Mouse (Mus musculus): ENCODE data around the gene Pknox2.

The Pknox2 gene

DNA sequence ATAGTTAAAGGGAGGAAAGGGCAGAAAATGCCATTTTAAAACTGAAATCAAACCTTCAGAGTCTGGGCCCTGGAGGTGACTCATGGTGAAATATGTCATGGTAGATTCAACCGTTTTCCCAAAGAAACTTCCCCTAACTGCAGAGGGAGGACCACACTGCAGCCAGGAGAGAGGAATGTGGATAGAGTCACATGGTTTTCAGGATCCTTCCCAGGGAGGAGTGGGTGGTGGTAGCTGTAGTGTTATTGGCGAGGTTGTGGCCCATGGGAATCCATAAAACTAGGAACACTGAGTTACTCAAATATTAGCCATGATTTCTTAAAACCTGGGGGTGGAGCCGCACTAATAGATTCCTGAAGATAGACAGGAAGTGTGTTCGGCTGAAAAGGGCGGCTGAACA lies 99.7 kb downstream of the Pknox2 start:
- DNase-seq (ENCODE audit: low read depth) = no peak

DNA sequence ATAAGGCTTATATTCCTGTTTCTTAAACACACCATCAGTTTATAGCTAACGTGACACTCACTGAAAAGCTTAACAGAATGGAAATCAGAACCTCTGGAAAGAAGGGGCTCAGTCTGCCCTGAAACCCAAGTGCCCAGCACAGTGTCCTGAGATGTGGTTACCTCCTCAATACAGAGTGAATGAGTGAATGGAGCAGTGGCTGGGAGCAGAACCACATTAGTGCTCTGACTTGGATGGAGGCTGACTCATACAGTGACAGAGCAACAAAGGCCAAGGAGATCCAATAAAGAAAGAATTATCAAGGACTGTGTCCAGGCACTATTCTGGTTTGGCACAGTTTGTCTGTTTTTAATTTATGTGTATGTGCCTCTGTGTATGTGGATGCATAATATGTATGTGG lies 101.3 kb downstream of the Pknox2 start:
- DNase-seq (ENCODE audit: low read depth) = no peak

DNA sequence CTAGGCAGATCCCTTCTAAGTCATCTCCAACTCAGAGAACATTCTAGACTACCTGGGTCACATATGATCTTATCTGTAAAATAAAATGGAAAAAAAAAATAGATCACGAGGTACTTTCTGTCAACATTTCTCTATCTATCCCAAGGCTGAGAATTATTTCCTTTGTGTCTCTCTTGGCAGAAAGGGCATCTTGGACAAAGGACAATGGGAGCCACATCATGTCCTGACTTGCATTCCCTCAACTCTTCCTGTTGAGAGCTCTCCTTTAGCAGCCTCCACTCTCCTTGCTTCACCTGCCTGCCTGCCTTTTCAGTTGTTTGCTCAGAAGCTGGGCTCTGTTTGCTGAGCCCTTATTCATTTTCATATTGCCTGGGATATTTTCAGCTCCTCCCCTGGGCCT lies 103.0 kb downstream of the Pknox2 start:
- DNase-seq (ENCODE audit: low read depth) = no peak

DNA sequence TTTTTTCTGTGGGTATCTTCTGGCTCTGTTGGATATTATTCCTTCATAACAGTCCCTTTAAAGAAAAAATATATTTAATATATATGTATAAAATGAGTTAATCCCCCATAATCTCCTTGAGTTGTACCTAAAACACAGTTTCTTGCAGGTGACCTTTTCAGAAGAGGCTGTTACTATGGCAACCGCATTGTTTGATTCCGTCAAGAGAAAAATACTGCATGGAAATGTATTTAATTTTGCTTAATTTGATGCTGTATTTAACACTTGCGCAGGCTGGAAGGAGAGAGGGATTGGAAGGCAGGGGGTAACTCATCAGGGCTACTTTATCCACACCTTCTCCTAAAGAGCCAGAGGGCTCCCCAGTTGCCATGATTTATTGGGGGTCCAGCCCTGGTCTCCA lies 108.3 kb downstream of the Pknox2 start:
- DNase-seq (ENCODE audit: low read depth) = no peak

DNA sequence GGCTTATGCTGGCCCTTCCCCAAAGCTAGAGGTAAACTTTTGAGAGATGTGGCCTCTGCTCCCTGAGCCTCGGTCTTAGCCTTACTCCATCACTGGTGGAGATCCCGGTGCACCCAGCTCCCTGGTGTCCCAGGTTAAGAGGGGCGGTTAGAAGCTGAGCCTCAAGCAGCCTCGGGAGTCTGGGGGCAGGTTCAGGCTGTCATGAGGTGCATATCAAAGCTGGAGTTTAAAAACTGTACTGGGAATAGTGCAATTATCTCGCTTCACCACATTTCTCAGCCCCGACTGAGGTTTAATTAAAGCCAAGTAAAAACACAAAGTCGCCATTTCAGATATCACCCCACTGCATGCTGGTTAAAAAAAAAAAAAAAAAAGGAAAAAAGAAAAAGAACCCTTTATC lies 108.8 kb downstream of the Pknox2 start:
- no peak for DNase-seq (ENCODE audit: low read depth)

DNA sequence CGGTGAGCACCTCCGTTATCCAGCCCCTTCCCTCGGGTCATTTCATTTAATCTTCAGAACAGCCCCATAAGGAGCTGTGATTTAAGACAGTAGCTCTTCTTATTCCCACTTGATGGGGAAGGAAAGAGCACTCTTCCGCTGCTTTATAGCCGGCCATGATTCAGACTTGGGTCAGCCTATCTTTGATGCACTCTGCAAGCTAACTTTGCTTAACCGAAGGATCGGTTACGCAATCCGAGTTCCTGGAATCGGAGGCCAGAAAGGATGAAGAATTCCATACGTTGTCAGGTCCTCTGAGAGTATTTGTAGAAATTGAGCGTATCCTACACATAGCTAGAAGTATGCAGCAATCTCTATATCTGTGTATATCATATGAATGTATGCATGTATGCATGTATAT lies 109.8 kb downstream of the Pknox2 start:
- no peak for DNase-seq (ENCODE audit: low read depth)

DNA sequence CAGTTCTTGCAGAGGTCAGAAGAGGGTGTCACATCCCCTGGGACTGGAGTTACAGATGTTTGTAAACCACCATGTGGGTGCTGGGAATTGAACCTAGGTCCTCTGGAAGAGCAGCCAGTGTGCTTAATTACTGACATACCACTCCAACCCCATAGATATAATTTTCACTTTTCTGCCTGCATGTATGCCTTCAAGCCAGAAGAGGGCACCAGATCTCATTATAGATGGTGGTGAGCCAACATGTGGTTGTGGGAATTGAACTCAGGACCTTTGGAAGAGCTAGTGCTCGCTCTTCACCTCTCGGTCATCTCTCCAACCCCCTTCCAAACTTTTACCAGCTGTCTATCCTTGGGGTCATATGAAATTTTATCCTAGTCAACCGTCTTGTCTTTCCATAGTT lies 112.0 kb downstream of the Pknox2 start:
- no peak for DNase-seq (ENCODE audit: low read depth)

DNA sequence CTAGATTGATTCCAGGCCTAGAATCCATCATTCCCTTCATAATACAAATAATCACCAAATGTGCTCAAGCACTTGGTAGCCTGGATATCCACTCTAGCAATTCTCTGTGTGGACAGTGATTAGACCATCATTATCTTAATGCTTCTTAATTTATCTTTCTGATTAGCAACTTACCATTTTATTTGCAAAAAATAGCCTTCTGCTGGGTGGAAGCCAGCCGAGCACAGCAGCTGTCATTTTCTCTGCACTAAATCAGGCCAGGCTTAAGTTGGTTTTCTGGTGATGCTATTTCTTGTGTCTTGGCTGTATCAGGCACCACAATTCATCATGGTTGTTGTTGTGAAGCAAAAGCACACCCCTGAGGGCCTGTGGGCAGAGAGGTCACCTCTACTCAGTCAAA lies 112.9 kb downstream of the Pknox2 start:
- no peak for DNase-seq (ENCODE audit: low read depth)

DNA sequence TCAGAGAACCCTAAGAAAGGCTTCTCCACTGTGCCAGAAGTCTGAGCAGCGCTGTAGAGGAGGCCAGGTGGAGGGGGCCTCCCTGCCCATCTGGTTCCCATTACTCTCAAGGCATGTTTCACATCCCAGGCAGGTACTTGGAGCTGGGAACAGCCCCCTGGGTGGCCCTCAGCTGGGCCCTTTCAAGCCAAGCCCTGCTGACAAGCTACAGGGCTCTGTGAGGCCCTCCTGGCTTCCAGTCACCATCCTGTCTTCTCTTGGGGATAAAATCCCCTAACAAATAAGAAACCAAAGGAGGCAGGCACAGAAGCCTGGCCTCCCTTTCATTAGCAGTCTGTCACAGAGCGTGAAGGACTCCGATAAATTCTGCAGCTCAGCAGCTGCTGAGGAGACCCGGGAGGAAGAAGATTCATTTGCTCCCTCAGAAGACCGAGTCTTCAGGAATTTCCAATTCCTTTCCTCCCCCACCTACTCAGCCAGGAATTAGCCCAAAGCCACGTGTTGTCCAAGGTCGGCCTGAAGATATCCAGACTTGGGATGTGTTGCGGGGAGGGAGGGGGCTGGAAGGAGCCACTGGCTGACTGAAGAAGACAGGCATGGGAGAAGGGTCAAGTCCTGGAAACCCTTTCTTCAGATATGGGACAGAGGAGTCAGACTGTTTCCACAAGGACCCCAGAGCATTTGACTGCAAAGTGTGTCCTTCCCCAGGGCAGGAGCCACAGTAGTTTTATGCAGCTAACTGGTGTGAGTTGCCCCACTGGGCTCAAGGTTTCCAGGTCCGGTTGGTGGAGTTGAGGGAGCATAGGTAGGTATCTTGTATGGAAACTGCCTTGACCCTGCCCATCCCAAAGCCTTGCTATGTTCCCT lies 116.6 kb downstream of the Pknox2 start:
- no peak for DNase-seq (ENCODE audit: low read depth)

DNA sequence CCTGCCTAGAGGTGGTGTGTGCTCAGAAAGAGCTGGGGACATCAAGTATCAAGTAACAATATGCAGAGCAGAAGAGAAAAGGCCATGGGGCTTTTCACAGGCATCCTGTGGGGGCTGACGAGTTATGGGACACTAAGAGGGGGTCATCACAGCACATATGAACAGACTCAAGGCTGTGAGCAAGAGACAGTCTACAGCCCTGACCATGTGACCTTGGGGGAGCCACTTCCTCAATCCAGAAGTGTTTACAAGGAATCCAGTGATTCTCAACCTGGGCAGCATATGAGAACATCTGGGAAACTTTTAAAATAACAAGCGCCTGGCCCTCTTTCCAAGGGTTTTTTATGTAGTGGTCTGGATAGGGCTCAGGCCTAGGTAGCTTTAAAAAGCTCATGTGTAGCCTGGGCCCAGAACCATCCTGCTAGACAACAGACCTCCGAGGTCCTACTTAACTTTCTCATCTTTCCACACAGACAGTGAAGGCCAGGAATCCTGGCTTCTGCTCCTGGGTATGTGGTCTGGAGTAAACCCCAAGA lies 117.3 kb downstream of the Pknox2 start:
- DNase-seq (ENCODE audit: low read depth) = no peak

DNA sequence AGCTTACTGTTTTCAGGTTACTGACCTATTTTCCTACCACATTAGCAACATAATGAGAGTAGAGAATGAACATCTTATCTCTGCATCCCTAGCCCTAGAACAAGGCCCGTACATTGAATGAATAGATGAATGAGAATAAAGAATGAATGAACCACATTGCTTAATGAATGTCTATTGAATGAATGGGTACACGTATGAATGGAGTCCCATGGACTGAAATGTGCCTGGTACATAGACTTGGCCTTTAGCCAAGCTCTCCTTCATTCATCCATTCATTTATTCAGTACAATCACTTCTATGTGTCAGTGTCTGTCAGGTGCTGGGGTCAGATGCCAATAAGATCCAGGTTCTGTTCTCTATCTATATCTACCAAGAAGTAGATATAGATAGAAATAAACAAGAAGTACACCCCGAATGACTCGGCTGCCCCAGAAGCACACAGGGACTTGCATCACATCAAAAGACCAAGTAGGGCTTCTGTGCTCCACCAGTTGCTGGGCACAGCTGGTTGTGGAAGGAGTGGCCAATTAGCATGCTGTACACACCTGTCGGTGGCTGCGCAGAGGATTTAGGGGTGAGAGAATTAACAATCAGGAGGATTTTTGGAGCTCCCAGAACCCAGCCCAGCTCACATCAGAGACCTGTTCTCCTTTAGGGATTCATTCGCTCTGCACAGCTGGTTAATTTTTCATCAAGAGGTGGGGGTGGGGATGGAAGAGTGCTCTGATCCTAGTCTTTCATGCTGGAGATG lies 119.2 kb downstream of the Pknox2 start:
- no peak for DNase-seq (ENCODE audit: low read depth)

DNA sequence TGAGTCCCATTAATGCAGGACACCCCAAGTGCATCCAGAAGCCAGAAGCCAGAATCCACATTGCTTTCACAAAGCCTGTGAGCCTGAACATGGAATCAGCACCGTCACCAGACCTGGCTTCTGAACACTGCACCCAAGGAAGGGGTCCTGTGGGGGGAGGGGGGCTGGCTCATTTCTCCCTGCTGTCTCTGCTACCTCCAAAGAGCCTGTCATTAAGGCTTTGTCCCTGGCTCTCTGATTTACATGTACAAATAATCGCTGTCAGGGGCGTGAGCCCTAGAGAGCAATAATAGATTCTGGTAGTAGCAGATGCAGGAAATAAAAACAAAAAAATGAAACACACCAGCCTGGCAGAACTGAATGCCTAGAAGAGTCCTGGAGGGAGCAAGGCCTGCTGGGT lies 121.3 kb downstream of the Pknox2 start:
- DNase-seq (ENCODE audit: low read depth) = no peak

DNA sequence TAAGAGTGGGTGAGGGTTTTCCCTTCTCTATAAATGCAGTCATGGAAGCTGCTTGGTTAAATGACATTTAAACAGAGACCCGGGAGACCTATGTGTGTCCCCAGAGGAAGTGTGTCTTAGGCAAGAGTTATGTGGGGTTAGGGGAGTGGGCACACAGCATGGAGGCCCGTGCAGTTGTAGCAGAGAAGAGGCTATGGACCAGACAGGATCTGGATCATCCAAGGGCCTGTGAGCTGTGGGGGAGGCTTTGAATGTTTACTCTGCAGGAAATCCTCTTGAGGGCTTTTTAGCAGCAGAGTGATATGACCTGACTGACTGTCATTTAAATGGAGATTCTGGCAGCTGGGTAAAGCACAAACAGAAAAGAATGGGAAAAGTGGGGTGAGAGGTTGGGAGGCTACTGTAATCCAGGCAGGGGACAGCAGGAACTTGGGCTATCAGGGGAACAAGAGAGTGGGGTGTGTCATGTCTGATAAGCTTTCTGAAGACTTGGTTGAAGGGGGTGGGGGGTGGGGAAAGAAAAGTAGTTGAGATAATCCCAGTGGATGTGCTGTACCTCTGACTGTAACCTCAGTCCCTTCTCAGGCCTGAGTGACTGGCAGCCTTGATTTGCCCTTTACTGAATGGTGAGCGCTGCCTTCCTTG lies 125.5 kb downstream of the Pknox2 start:
- DNase-seq (ENCODE audit: low read depth) = no peak

DNA sequence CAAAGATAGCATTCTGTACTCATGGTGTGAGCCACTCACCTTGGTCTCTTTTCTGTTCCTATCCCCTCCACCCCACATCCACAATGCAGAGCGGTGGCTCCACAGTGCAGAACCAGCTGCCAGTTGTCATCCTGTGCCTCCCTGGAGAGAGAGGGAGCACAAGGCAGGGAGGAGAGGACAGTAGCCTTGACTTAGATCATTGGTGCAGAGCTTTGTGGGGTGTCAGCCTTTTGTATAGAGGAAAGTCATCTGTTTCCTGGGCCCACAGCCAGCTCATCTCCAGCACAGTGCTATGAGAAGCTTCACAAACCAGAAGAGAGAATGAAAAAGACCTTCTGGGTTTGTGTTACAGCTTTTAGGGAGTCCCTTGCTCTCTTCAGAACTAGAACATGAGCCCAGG lies 129.1 kb downstream of the Pknox2 start:
- no peak for DNase-seq (ENCODE audit: low read depth)

DNA sequence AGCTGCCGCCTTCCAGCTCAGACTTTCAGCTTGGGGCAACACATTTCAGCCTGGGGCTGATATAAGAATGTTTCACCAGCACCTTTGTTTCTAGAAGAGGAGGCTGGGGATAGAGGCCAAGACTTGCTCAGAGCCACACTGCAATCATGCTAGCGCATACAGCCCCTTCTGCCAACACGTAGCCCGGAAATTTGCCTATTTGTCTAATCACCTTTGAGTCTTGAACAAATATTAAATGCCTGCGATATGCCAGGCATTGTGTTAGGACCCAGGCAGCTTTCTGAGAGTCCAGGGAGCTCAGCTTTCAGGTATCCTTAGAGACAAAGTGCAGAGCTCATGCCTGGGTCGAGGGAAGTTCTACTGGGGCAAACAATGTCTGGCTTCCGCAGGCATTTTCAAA lies 130.0 kb downstream of the Pknox2 start:
- no peak for DNase-seq (ENCODE audit: low read depth)

DNA sequence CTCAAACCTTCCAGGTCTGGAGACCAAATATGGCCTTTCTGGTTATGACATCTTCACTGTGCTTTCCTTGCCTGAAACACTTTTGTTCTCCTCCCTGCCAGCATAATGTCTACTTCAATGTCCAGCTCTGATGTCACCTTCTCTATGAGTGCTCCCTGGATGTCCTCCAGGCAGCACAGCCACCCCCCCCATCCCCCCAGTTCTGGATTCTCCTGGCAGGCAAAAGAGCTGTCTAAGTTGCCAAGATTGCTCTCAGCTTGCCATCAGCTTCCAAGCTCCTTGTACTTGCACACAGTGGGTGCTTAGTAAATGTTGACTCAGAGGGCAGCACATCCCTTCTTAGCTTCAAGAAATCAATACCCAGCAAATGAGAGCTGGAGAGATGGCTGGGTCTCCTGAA lies 131.0 kb downstream of the Pknox2 start:
- DNase-seq (ENCODE audit: low read depth) = no peak

DNA sequence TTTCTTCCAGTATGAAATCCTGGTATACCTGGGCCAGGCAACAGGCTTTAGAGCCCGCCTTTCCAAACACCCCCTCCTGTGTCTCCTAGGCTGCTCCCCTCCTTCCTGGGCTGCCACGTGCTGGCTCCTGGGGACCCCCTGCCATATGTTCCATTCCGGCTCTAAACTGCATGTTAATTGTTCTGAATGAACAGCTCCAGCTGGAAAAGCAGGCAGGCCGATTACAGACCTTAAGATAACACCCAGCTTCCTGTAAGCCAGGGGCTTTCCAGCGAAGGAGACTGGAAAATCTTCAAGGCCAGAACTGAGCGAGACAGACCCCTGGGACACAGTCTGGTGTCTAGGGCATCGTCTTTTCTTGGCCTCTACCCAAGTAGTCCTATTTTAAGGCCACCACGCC lies 133.6 kb downstream of the Pknox2 start:
- DNase-seq (ENCODE audit: low read depth) = no peak

DNA sequence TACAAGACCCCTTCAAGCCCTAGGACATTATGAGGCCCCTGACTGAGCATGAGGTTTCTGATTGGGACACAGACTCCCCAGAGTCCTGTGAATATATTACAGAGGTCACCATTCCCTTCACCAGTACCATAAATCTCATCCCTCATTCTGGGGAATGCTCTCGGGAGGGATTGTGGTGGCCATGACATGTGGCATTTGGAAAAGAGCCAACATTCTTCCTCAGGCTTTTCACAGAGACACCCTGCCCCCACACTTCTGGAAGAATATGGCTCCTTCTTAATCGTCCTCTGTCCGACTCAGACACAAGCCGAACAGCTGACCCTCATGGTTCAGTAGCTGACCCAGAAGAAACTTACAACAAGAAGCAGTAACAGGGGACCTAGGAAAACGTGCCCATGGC lies 139.1 kb downstream of the Pknox2 start:
- no peak for DNase-seq (ENCODE audit: low read depth)

DNA sequence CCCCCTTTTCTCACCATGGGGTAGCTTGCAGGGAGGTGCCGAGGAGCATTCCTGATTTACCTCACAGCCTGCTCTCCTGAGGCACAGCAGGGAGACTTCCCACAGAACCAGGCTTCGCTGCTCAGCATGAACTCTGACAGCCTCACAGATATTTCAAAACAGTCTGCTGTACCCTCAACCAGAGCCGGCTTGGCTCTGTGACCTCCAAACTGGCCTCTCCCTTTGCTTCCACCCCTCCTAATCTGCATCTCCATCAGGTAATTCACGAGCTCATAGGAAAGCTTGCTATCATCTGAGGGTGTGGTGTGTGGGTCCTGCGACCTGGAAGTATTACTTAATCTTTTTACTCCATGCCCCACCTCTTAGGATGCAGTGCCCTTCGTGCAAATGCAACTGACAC lies 142.5 kb downstream of the Pknox2 start:
- DNase-seq (ENCODE audit: low read depth) = no peak

DNA sequence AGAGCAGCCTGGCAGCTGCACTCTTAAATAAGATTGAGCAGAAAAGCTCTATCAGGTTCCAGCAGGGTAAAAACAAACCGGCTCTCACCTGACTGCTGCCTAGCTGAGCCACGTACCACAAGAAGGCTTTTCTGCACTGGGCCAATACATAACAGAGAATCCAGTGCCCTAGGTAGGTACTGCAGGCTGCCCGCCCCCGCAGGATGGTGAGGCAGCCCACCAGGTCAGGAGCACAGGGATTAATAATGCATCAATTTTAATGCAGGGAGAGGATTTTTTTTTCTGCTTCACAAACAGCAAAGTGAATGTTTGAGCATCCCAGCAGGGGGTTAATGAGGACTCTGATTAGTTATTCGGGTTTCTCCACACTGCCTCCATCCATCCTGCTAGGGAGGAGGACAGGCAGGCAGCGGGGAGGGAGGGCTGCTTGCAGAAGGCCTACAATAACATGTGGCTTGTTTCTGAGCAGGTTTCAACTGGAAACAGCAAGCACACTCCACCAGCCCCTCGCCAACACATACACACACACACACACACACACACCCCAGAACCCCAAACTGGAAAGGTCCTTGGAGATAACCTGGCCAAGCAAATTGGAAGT lies 145.2 kb downstream of the Pknox2 start:
- no peak for DNase-seq (ENCODE audit: low read depth)

DNA sequence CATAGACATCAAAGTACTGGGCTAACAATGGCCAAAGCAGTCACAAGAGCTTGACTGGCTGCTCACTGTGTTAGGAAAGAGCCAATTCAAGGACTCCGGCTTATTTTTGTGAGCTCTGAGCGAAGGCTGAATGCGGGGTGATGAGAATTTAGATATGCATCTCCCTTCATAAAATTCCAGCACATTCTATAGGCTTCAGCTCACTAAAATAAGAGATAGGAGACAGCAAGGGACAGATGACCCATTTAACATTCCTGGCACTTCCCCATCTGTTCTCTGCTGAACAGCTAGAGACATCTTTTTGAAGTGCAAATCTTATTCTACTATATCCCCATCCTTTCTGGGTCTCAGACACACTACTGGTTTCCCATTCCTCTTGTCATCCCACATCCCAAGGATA lies 147.8 kb downstream of the Pknox2 start:
- no peak for DNase-seq (ENCODE audit: low read depth)

DNA sequence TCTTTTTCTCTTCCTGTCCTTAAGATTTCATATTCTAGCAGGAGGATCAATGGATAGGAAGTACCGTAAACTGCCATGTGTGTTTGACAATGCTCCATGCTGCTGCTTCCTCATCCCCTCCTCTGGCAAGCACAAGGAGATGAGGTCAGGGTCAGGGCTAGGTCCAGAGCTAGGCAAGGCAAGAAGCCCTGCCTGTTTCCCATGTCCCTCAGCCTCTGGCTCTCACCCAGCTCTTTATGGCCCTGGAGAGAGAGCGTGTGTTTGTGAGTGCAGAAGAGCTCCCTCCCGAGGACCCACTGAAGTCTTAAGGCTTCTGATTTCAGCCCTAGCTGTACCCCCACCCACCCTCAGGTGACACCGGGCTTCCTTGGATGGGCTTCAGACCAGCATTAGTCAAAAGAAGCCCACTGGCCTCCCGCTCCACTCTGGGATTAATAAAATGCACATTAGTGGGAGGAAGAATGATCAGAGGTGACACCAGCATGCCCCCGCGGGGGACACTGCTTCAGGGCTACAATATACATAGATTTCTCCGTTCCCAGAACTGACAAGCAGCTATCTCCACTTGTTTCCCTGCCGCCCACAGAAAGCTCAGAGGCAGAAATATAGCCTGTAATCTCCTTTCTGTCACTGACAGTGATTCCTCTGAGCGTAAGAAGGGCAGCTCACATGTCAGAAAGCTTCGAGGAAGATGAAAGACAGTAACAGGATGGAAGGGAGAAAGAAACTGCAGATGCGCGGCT lies 156.4 kb downstream of the Pknox2 start:
- no peak for DNase-seq (ENCODE audit: low read depth)
